Mouse (Mus musculus): ENCODE measurements around the gene Cyth3.
A peak's percentile ranks its signal among the peaks of the same experiment; 100 is the strongest.

DNA sequence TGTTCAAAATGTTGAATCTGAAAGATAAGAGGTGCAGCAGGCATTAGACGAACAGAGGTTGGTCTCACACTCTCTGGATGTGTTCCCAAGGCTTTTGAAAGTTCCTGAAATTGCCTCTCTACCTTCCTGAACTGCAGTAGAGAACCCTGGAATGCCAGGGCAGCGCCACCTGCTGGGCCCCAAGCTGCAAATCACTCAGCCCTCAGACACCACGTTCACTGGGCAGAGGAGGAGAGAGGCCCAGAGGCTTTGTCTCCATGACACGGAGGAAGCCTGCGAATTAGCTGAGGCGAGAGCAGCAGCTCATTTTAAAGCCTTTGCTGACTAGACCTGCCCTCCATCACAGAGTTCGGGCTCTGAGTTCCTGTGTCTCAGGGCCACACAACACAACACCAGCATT is 89.1 kb downstream of the Cyth3 start:
- peak; percentile 84; the same call in 1 of the 2 replicates for TF ChIP-seq CTCF (IDR thresholded peaks at IDR 0.05; ENCODE audit: extremely low read depth, insufficient read depth, insufficient read length, insufficient replicate concordance)
- no peak for TF ChIP-seq POLR2A (IDR thresholded peaks at IDR 0.05; ENCODE audit: low read depth, low read length)

Data from spleen, adult 2 months (tissue).